Comparison of ENCODE assay signal across 8 mouse cellular contexts in genomic region chr1:151948065-151948464, GRCm38 (mm10).
DNase-seq lines count a peak whose midpoint lies in the region; ATAC-seq and TF ChIP-seq lines count a peak whose summit lies in the region.

No protein-coding gene starts in this region.

- no peak for DNase-seq in cerebellum, adult 2 months
- DNase-seq in cerebellum, adult 9-11 months, result no peak
- no peak for DNase-seq in liver, adult 2 months (ENCODE audit: extremely low read depth, low read depth, low spot score)
- peak; percentile 31 to 47 for DNase-seq in heart, postnatal 36 days
- no peak for DNase-seq in adrenal gland, postnatal 4 days (ENCODE audit: low spot score in 2 of 2)
- no peak for DNase-seq in urinary bladder, postnatal 14 days (ENCODE audit: low spot score)

- WGBS in cerebellum, adult 2 months, result 56% methylated on average over 3 of the region's 3 CpGs
- 51% methylated on average over 3 of the region's 3 CpGs for WGBS in liver, adult 2 months
- 52% methylated on average over 3 of the region's 3 CpGs for WGBS in liver, embryonic 12.5 days (ENCODE audit: insufficient replicate concordance)
- WGBS in olfactory bulb, adult 2 months, result 76% methylated on average over 3 of the region's 3 CpGs

- H3K9me3 ChIP-seq in liver, embryonic 12.5 days (replicated peaks), result no peaks in the 10 kb centered on the region

- intact Hi-C loops in heart, postnatal 36 days (cut with DNase I), result no loop called here

- H3K4me3 ChIP-seq in cerebellum, adult 2 months (replicated peaks; ENCODE audit: insufficient read depth, low read depth, low read length), result no peak overlapping the region
- H3K4me3 ChIP-seq in liver, adult 2 months (ENCODE audit: insufficient read depth, low read depth, low read length), result peak overlapping the region; percentile 29; the same call in 1 of the 2 replicates
- no peak overlapping the region for H3K4me3 ChIP-seq in liver, embryonic 12.5 days
- no peak overlapping the region for H3K4me3 ChIP-seq in olfactory bulb, adult 2 months (ENCODE audit: insufficient read depth, low read depth, low read length)

- H3K4me2 ChIP-seq in liver, embryonic 12.5 days, result no peak overlapping the region

- no peak for TF ChIP-seq CTCF in cerebellum, adult 2 months (IDR thresholded peaks at IDR 0.05; ENCODE audit: borderline replicate concordance, insufficient read depth, low read depth, low read length)
- TF ChIP-seq CTCF in liver, adult 2 months (IDR thresholded peaks at IDR 0.05; ENCODE audit: low read depth, low read length), result no peak
- no peak for TF ChIP-seq CTCF in olfactory bulb, adult 2 months (IDR thresholded peaks at IDR 0.05; ENCODE audit: insufficient read depth, low read depth, low read length)

- H3K27ac ChIP-seq in cerebellum, adult 2 months (ENCODE audit: insufficient read depth, low read length), result peak overlapping the region; percentile 58; the same call in 1 of the 2 replicates
- H3K27ac ChIP-seq in liver, adult 2 months (replicated peaks; ENCODE audit: insufficient read depth, low read depth, low read length), result no peak overlapping the region
- no peak overlapping the region for H3K27ac ChIP-seq in liver, embryonic 12.5 days
- peak overlapping the region; percentile 12; the same call in 1 of the 2 replicates for H3K27ac ChIP-seq in olfactory bulb, adult 2 months (ENCODE audit: insufficient read depth, low read depth, low read length)

- H3K27me3 ChIP-seq in cerebellum, adult 2 months (ENCODE audit: control insufficient read depth, insufficient read depth, low read length), result no peaks in the 10 kb centered on the region
- no peaks in the 10 kb centered on the region for H3K27me3 ChIP-seq in liver, adult 2 months (ENCODE audit: control insufficient read depth, insufficient read depth, low read length)
- H3K27me3 ChIP-seq in liver, embryonic 12.5 days (replicated peaks), result no peaks in the 10 kb centered on the region

- TF ChIP-seq POLR2A in cerebellum, adult 2 months (IDR thresholded peaks at IDR 0.05; ENCODE audit: borderline replicate concordance, insufficient read depth, low read length), result no peak
- no peak for TF ChIP-seq POLR2A in liver, adult 2 months (IDR thresholded peaks at IDR 0.05; ENCODE audit: extremely low read depth, insufficient read depth, low read length)
- TF ChIP-seq POLR2A in olfactory bulb, adult 2 months (IDR thresholded peaks at IDR 0.05; ENCODE audit: insufficient read depth, low read depth, low read length), result no peak

- peaks cover 34% of the 10 kb centered on the region for H3K4me1 ChIP-seq in cerebellum, adult 2 months (ENCODE audit: control insufficient read depth, insufficient read depth, low read length)
- peaks cover 7% of the 10 kb centered on the region for H3K4me1 ChIP-seq in liver, adult 2 months (ENCODE audit: control insufficient read depth, insufficient read depth, low read length)
- H3K4me1 ChIP-seq in liver, embryonic 12.5 days, result peaks cover 26% of the 10 kb centered on the region
- H3K4me1 ChIP-seq in olfactory bulb, adult 2 months (ENCODE audit: control insufficient read depth, insufficient read depth, low read length), result peaks cover 25% of the 10 kb centered on the region

- no peak for ATAC-seq in liver, embryonic 12.5 days

- H3K9ac ChIP-seq in liver, adult 2 months (ENCODE audit: low read depth, low read length), result peak overlapping the region; percentile 49
- H3K9ac ChIP-seq in liver, embryonic 12.5 days, result no peak overlapping the region

- H3K79me2 ChIP-seq in liver, adult 2 months (ENCODE audit: control insufficient read depth, insufficient read depth, low read length), result no peaks in the 10 kb centered on the region

- H3K36me3 ChIP-seq in liver, adult 2 months (ENCODE audit: control insufficient read depth, insufficient read depth, low read length), result no peaks in the 10 kb centered on the region
- H3K36me3 ChIP-seq in liver, embryonic 12.5 days, result no peaks in the 10 kb centered on the region

Comparison
In these comparisons a context has a peak if more than half of its experiments do, and no peak if none do; other contexts are left out.
1. DNase-seq: peak in heart, postnatal 36 days (2 of 2); none in cerebellum, adult 2 months (0 of 2), cerebellum, adult 9-11 months (single experiment), liver, adult 2 months (single experiment), adrenal gland, postnatal 4 days (0 of 2) and urinary bladder, postnatal 14 days (single experiment).
2. H3K27ac ChIP-seq: peak in cerebellum, adult 2 months (single experiment) and olfactory bulb, adult 2 months (single experiment); none in liver, adult 2 months (single experiment) and liver, embryonic 12.5 days (single experiment).